Mouse (Mus musculus): Measurements from ENCODE around the gene Scamp4. TPM values are rescaled to one million over a fixed set of nuclear protein-coding genes. Genes with fewer than 3 reads are reported as not detected.

Scamp4 gene
- total and polyA plus RNA-seq, 3 experiments = 18.5 to 89.9 (median 33.2) TPM

DNA sequence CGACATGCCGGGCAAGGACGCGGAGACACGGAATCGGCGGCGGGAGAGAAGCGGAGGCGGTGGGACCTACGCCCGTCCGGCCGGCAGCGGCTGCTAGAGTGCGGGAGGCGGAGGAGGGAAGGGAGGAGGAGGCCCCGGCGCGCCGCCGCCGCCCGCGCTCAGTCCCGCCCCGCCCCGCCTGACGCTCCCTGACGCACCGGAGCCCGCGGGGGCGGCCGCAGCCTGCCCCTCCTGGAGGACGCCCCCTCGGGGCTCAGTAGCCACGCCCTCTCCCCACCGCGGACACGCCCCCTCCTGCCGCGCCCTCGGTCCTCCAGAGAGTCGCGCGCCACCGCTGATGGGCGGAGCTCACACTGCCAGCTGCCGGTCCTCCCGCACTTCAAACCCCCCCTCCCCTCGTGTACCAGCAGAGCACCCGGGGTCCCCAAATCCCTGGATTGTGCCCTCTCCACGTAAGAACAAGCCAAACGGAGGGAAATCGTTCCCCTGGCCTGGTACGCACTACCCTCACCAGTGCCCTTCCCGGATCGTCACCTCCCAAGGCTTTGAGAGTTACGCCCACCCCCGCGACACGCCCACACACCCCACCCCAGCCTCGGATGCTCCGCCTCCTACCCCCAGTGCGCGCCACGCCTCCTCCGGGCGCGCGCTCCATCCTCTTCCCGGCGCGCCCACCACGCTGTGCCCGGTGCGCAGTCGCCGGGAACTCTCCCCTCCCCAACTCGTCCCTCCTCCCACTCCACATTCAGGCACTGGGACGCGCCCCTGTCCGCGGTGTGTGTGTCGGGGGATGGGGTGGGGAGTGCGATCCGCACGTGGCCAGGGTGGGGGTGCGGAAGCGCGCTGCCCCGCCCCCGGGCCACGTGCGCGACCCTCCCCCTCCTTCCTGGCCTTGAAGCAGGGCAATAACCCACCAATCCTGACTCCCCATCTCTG, 25.2 kb upstream of the Scamp4 start, which contains the start of gene Klf16 (continued):
- TF ChIP-seq JUND (conservative IDR thresholded peaks at IDR 0.05; ENCODE audit: low read depth, low read length) = no peak

DNA sequence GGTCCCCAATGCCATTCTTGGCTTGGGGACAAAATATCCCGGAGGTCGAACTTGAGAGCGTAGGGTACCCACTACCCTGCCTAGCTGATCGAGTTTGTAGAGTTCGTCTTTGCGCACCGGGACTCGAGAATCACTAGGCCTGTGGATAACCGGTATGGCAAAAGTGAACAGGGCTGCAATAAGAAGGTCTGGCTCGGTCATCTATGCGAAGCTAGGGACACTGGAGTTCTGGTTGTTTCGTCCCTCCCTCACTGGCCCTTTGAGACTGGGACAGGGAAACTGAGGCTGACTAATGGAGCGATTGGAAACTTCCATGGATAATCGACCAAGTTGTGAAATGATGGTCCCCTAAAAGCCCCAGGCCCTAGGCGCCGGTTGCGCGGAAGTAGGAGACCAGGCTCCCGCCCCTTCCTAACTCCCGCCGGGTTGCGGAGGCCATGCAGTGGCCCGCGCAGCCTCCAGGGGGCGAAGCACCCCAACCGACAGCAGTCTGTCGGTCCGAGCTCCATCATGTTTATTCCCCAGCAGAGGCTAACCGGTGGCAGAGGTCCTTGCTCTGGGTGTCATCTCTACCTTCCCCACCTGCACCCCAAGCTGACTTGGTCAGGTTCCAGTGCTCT, 24.4 kb upstream of the Scamp4 start:
- Histone ChIP-seq H3K9me3 (replicated peaks; ENCODE audit: low read length) (no peaks in the 10 kb centered on the region), H3K27ac (ENCODE audit: insufficient read depth, low read depth) (peak overlapping the region; percentile 92), H3K27me3 (replicated peaks) (no peaks in the 10 kb centered on the region), H3K36me3 (replicated peaks in 1 of 2; ENCODE audit: control insufficient read depth in 1 of 2, insufficient read depth in 1 of 2, low read length in 1 of 2) (peaks cover 2 to 37% of the 10 kb centered on the region in 2 experiments), H3K4me1 (ENCODE audit: control insufficient read depth in 1 of 2, insufficient read depth in 2 of 2) (peaks cover 17 to 49% of the 10 kb centered on the region in 2 experiments), H3K4me2 (ENCODE audit: insufficient read depth, low read depth, poor library complexity, severe bottlenecking) (peak overlapping the region; percentile 76), H3K9ac (ENCODE audit: insufficient read depth, low read depth) (peak overlapping the region; percentile 68), H3K79me2 (replicated peaks; ENCODE audit: control insufficient read depth, extremely low read depth, insufficient read depth, poor library complexity, severe bottlenecking) (peaks cover 34% of the 10 kb centered on the region), H3K4me3 (replicated peaks in 1 of 3; ENCODE audit: low read depth in 2 of 3, low read length in 2 of 3, poor library complexity in 1 of 3) (peak overlapping the region; percentile 64 to 91 (median 69))
- peak; percentile 87 for DNase-seq (ENCODE audit: extremely low read depth)
- dilution Hi-C loops (cut with MboI; ENCODE audit: extremely low pct_ligation_motif_present, extremely low pct_unique_long_range_greater_than_20kb, low sequenced_read_pairs) (no loop called here), in situ Hi-C loops (cut with MboI; ENCODE audit: low pct_ligation_motif_present, low pct_unique_long_range_greater_than_20kb, low sequenced_read_pairs) (loop anchor here (5.0 kb wide), 1 partner anchor 109 kb away; no protein-coding TSS in a partner anchor)
- TF ChIP-seq TCF12 (IDR thresholded peaks at IDR 0.05; ENCODE audit: low read depth, low read length) = 0 out of 2 replicates have a peak, but pooled peaks have one; percentile 57
- TF ChIP-seq PAX5 (IDR thresholded peaks at IDR 0.05; ENCODE audit: low read length) = no peak
- peak; percentile 50; the same call in 1 of the 2 replicates for TF ChIP-seq POLR2A (IDR thresholded peaks at IDR 0.05; ENCODE audit: low read depth, low read length)
- peak; percentile 60 for TF ChIP-seq RAD21 (IDR thresholded peaks at IDR 0.05; ENCODE audit: low read depth, low read length)
- TF ChIP-seq KAT2A (IDR thresholded peaks at IDR 0.05; ENCODE audit: insufficient replicate concordance, low read length) = no peak
- peak; percentile 49; the same call in 1 of the 2 replicates for TF ChIP-seq IRF4 (IDR thresholded peaks at IDR 0.05; ENCODE audit: low read depth, low read length)
- TF ChIP-seq MEF2A (IDR thresholded peaks at IDR 0.05; ENCODE audit: borderline replicate concordance, low read depth, low read length) = peak; percentile 67
- peak; percentile 64 for TF ChIP-seq SMC3 (IDR thresholded peaks at IDR 0.05; ENCODE audit: low read depth, low read length)
- TF ChIP-seq POLR2AphosphoS2 (IDR thresholded peaks at IDR 0.05; ENCODE audit: low read depth, low read length) = no peak
- TF ChIP-seq JUND (conservative IDR thresholded peaks at IDR 0.05; ENCODE audit: low read depth, low read length) = no peak
- TF ChIP-seq CTCF (conservative IDR thresholded peaks at IDR 0.05 in 1 of 2, IDR thresholded peaks at IDR 0.05 in 1 of 2; ENCODE audit: low read depth in 2 of 2, low read length in 2 of 2) = peak; percentile 56 to 90
- TF ChIP-seq E2F4 (IDR thresholded peaks at IDR 0.05; ENCODE audit: insufficient replicate concordance, low read depth, low read length) = no peak
- peak; percentile 84 for TF ChIP-seq ELF1 (IDR thresholded peaks at IDR 0.05; ENCODE audit: low read depth, low read length)
- TF ChIP-seq NRF1 (IDR thresholded peaks at IDR 0.05; ENCODE audit: low read depth, low read length) = peak; percentile 68
- TF ChIP-seq HCFC1 (IDR thresholded peaks at IDR 0.05; ENCODE audit: low read depth, low read length) = peak; percentile 66
